Mouse (Mus musculus): Measurements from ENCODE around the gene Mknk2.

- TF ChIP-seq CTCF (IDR thresholded peaks at IDR 0.05; ENCODE audit: low read depth) (no peak; the same call in 1 of the 2 replicates), EP300 (IDR thresholded peaks at IDR 0.05; ENCODE audit: low read depth) (no peak)
Observed at GRCm38 (mm10) chr10:80623457-80624191, 54.3 kb downstream of the Mknk2 start.

All from liver, postnatal 0 days (tissue).